Mouse (Mus musculus) small intestine, adult 2 months (tissue): ENCODE measurements around the gene Igfbp1.

Experiments used
- CTCF ChIP-seq: fragments of 200-500 bp; IDR thresholded peaks from 2 replicates; pipeline ENCODE4 v1.5.1; 2012; ENCODE audit warnings: low read depth, mild to moderate bottlenecking, control low read depth, inconsistent platforms, low read length, moderate library complexity, mixed read lengths; ENCODE audit not compliant: insufficient replicate concordance, insufficient read length; ENCODE audit errors: extremely low read depth
- POLR2A ChIP-seq: fragments of 200-500 bp; IDR thresholded peaks from 2 replicates; pipeline ENCODE4 v1.6.1; 2012; ENCODE audit warnings: low read depth, mild to moderate bottlenecking, control low read depth, inconsistent platforms, low read length, moderate library complexity

DNA sequence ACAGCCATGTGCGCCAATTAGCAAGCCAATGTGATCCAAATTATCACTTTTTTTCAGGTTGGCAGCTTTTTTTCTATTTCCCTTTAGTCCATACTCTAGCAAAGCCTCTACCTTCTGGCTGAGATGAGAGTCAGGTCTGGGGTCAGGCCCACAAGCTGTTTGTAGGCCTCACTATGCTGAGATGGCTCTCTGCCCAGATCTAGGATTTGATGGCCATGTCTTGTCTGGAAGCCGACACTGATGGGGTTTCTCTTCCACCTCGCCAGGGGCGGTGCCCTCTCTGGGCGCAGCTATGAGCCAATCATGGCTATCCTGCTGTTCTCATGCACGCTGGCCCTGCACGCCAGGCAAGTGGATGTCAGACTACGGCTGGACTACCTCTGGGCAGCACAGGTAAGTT, 47.1 kb upstream of the Igfbp1 start:
- TF ChIP-seq CTCF (no peak), POLR2A (no peak)
